Mouse (Mus musculus) heart, postnatal 14 days (tissue): ENCODE results near the gene Lypd4. TPM values are rescaled to one million over a fixed set of nuclear protein-coding genes. Genes with fewer than 3 reads are reported as not detected.
"Not testable (repeated sequence)": the region's sequence is repeated elsewhere in the genome, so short reads cannot be mapped to it uniquely, and the experiment has no call there.

Source experiments
- DNase-seq, 2 experiments: peaks; one replicate each; pipeline ENCODE4 v3.0.0; 2021 to 2022
- intact Hi-C: fragments of 180-260 bp; cut with DNase I; formaldehyde crosslinking; loops from one replicate; pipeline ENCODE4 v1.15.1; 2025
- total RNA-seq, 2 experiments: library from RNA; stranded (reverse); gene quantifications; 2 replicates each; pipeline ENCODE4 v1.2.3; 2021

The Lypd4 gene
- total RNA-seq, 2 experiments from 2014 or later = not detected

DNA sequence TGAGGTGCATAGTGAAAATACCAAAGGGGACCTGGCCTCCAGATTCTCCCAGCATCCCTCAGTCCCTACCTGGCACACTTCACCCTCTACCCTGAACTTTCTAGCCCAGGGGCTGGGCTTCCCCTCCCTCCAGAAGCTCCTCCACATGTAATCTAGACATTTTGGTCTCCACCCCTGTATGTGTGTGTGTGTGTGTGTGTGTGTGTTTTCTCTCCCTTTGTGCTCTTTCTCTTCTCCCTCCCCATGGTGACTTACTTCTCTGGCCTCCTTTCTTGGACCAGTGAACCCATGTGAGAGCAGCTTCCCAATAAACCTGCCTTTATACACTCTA lies 16.5 kb downstream of the Lypd4 start:
- no peak for DNase-seq

DNA sequence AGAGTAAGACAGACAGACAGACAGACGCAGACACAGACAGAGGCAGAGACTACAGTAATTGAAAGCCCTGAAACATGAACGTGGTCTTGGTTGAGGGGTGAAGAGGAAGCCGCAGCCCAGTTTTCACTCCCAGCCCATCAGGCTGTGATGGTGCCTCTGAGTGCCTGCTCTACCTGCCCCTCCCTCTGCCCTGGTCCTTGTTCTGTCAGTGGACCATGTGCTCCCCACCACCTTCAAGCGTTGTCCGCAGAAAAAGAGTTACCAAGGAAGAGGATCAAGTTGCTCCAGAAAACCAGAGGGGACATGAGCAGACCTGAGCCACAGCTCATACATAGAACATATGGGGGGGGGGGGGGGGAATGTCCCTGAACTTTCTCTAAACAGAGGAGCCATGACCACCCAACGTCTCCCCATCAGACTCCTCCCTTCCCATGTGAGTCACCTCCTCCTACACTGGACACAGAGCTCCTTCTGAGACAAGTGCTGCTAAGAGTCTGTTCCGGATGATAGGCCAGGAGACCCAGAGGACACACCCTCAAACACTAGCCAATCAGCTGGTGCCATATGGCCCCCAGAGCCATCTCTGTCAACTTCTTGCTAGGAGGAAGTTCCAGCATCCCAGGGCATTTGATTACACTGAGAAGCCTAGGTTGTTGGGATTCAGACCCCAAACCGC lies 17.0 kb downstream of the Lypd4 start:
- DNase-seq = no peak
- intact Hi-C loops = no loop called here

More for the DNA sequence above, 16.5 kb downstream of the Lypd4 start:
- intact Hi-C loops = no loop called here

DNA sequence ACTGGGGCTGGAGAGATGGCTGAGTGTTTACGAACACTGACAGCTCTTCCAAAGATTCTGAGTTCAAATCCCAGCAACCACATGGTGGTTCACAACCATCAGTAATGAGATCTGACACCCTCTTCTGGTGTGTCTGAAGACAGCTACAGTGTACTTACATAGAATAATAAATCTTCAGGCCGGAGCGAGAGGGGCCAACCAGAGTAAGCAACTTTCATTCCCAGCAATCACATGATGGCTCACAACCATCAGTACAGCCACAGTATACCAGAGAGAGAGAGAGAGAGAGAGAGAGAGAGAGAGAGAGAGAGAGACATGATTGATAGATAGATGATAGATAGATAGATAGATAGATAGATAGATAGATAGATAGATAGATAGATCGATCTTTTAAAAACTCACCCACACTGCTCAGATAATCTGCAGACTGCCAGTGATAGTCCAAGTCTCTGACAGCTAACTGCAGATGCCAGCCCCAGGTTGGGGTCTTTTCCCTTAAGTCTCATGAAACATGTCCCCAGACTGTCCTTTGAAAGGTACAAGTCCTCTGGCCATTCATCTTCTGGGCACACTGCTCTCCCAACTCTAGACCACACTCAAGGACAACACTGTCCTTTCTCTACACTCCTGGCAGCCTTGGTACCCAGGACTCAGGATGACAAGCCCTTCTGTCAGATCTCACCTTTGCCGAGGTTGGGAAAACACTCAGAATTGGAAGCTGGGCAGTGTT lies 18.0 kb downstream of the Lypd4 start:
- no peak for DNase-seq

DNA sequence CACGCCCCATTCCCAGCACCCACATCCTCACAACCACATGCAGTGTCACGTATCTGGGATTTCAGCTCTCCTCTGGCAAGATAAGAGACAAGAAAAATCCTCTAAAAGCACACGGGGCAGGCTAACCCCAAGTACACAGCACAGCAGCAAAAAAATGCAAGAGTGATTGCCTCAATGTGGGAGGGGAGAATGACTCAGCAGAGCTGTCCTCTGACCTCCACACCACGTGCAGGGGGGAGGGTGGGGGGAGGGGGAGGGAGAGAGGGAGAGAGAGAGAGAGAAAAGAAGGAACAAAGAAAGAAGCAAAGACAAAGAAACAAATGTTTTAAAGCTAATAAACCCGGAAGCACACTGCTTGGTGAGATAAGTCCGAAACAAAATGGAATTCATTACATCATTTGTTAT lies 18.8 kb downstream of the Lypd4 start:
- intact Hi-C loops = no loop called here
- DNase-seq = no peak

More for the DNA sequence above, 18.0 kb downstream of the Lypd4 start:
- intact Hi-C loops = no loop called here

DNA sequence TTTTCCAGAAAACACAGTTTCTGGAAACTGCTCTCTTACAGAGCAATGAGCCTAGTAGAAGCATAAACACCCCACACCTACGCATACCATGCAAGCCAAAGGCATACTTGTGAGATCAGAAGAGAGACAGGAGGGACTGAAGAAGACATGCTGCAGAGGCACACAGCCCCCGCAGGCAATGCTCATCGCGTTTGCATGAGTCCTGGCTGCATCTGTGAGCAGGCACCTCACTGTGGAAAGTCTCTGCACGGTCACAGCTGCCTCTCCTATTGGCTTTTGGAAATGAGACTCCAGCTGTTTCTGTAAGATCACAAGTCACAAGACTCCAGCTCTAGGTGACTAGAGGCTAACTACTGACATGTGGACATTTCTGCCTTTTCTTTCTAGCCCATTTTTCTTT lies 19.6 kb downstream of the Lypd4 start:
- intact Hi-C loops = no loop called here

DNA sequence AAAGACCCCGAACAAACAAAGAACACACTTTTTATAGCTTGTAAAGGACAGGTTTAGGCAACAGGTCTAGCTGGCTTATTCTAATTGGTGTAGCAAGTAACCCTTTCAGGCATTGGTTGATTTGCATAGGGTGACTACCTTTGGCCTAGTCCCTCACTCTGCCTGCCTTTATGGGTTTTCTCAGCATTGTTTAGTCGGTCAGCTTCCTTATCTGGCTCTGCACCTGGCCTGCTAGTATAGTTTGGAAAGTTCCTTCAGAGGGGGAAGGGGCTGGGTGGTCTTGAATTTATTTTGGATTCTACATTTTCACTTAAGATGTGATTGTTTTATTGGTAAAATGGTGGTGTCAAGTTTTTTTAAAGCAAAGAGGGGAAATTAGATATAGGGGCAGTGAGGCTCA lies 23.2 kb downstream of the Lypd4 start:
- intact Hi-C loops, DNase-seq: not testable (repeated sequence)

More for the DNA sequence above, 19.6 kb downstream of the Lypd4 start:
- no peak for DNase-seq

DNA sequence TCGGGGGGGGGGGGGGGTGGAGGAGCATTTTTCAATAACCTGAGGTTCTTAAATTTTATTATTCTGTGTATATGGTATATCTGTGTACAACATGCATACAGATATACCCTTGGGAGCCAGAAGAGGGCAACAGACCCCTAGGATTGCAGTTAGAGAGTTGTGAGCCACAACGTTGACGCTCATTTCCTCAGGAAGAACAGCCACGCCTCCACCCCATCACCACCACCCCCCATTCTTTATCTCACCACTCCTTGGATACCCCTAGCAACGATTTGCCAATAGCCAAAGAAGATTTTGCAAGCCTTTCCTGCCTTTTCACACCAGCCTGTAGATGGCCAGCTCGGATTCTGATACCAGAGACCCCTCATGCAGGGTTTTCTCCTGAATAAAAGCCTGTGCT lies 24.0 kb downstream of the Lypd4 start:
- intact Hi-C loops = no loop called here
- no peak for DNase-seq

DNA sequence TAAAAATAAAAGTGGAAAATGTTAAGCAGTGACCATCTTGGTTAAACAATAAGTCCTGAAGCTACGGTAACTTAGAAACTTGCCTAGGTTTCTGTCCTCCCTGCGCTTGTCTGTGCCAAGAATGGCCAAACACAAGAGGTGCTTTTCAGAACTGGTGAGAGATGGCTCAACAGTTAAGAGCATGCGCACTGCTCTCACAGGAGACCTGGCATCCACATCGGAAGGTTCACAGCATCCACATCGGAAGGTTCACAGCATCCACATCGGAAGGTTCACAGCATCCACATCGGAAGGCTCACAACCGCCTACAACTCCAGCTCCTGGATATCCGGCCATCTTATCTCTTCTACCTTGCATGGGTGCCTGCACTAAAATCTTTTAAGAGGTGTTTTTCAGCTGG lies 24.6 kb downstream of the Lypd4 start:
- no peak for DNase-seq
- intact Hi-C loops = no loop called here

DNA sequence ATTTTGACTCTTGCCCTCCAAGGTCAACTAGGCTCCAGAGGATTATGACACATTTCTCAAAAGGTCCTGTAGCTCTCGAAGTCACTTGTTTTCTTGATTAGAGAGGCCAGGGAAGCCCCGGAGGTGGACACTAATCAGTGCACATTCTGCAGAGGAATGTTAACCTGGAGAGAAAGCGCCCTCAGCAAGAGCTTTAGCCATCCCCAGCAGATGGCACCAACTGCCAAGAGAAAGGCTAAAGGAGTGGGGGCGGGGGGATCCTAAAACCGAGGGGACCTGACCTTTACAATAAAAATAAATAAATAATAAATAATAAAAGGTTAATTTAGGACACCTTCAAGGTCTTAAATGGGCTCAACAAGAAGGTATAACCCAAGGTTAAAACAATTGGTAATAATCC lies 25.6 kb downstream of the Lypd4 start:
- no peak for DNase-seq
- intact Hi-C loops = no loop called here

DNA sequence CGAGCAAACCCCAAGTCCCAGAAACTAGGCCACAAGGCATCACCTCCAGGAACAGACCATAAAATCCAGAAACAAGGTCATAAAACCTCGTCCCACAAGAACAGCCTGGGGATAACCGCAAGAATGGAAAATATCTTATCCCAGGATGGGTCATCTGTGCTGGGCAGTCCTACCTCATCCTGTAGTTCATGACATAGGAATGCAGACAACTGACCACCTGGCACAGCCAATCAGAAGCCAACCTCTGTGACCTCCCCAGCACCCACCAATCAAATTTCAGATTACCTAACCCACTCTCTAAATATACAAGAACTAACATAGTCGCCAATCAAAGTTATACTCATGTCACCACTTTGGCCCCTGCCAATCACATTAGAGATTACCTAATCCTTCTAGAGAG lies 28.7 kb downstream of the Lypd4 start:
- intact Hi-C loops = no loop called here
- no peak for DNase-seq

DNA sequence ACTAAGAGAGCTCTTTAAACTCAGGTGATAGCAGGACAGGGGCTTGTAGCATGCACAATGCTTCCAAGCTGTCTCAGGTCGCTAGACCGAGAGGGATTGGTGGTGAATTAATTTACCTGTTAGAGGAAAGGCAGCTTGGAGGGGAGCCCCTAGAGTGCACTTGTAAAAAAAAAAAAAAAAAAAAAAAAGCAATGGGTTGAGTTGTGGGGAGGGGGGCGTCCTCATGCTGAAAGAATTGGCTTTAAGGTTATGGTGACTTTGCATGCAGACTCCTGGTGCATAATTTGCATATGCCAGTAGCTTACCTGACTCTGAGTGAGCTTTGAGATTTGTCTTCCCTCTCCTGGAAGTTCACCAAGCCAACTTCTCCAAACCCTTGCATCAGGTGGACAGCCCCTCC lies 29.4 kb downstream of the Lypd4 start:
- DNase-seq = no peak
- intact Hi-C loops = no loop called here

DNA sequence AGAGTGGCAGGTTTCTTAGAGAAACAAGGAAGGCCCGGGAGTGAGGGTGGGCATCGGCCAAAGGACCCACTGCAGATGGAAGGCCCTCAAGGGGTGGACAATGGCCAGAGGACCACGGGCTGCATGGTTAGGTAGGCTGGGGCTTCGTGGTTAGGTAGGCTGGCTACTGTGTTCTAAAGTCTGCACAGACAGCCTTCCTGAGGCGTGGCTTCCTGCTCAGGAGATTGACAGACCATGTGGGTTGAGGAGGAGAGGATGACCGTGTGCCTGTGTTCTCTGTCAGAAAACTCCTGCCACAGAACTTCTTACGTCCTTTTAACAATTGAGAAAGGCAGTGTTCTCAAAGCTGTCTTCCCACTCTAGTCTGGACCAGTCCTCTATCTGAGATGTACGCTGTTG lies 30.3 kb downstream of the Lypd4 start:
- intact Hi-C loops = loop anchor here (5.0 kb wide), 1 partner anchor 738 kb away; no protein-coding TSS in a partner anchor
- no peak for DNase-seq

DNA sequence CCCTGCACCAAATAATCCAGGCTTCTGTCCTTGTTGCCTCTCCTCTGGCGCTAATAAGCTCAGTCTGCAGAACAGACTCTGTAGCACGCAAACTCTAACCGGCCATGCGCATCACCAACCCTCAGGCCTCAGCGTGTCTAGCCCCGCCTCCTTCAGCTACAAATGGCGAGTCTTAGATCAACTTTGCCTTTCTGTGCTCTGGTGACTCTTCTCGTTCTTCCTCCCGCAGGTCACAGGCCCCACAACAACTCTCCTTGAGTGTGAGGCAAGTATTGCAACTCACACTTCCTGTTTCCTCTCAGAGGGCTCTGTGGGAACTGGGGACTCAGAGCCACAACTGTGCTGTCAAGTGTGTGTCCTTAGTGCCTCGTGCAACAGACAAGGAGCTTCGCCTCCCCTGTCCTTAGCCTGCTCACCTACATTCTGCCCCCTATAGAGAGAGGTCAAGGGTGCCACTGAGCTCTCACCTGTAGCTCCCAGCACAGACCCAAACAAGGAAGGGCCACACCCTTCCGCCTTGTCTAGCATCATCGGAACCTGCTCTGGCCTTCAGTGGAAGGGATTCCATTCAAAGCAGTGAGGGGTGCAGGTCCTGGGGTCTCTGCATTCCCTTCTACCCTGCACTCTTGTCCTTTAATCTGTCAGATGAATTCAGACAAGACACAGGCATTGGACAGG lies 30.9 kb downstream of the Lypd4 start:
- not testable (repeated sequence) for DNase-seq
- intact Hi-C loops = loop anchor here (5.0 kb wide), 1 partner anchor 738 kb away; no protein-coding TSS in a partner anchor

DNA sequence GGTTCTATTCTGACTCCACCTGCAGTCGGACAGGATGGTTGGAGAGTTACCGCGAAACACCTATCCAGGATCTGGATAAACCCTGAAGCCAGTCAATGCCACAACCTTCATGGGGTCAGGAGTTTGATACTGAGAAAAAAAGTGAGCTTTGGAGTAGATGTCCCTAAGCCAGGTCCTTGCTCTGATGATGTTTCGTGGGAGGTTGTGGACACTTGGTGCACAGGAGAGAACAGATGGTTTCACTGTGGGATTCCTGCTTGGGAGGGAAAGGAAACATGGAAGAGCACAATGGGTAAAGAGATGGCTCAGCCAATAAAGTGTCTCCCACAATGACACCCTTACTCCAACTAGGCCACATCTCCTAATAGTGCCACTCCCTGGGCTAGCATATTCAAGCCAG lies 42.6 kb downstream of the Lypd4 start:
- intact Hi-C loops = loop anchor here (10.0 kb wide), 1 partner anchor 62 kb away; the partner anchor contains the start of gene Cd177
- DNase-seq = no peak

DNA sequence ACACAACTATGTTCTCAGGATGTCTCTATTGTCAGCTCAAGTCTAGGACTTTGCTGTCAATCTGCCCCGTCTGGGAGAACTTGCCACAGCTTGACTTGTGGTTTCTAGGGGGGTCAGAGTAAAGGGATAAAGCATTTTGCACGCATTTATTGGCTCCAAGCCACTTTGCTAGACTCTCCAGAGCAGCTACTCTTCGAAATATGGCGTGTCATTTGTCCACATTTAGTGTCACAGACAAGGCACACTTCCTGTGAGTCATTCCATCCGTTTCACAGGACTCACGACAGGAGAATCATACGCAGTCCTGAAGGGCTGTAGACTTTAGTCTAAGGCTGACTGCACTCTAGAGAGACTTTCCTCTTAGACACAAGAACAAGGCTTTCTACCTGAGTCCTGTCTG lies 45.3 kb downstream of the Lypd4 start:
- intact Hi-C loops = loop anchor here (10.0 kb wide), 1 partner anchor 60 kb away; the partner anchor contains the start of gene Cd177

DNA sequence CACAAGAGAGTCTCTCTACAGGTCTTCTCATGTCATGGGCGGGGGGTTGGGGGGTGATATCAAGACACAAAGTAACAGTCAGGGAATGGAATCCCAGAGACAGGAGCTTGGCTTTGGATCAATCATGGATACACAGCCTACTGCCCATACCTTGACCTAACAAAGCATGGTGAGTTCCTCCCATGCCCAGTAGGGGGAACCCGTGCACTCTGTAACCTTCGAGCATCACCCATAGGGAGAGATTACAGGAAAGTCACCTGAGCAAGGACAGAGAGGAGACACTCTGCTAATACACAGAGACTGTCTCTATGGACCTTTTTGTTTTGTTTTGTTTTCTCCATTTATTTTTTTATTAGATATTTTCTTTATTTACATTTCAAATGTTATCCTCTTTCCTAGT lies 52.2 kb downstream of the Lypd4 start:
- peak; percentile 52 to 72 for DNase-seq
- intact Hi-C loops = loop anchor here (5.0 kb wide), 1 partner anchor 155 kb away; the partner anchor contains the start of gene Rabac1

More for the DNA sequence above, 45.3 kb downstream of the Lypd4 start:
- no peak for DNase-seq

Other genes with a start within 250 kb of the Lypd4 start
- not detected for gene Lypd3, start 233.4 kb downstream of the Lypd4 start, total RNA-seq
- gene Tex101, start 193.3 kb downstream of the Lypd4 start, total RNA-seq = not detected
- not detected for gene BC049730, start 160.7 kb downstream of the Lypd4 start, total RNA-seq
- gene Gm4763, start 143.0 kb downstream of the Lypd4 start, total RNA-seq = not detected
- under 1 TPM in 1 of 2 experiments, not detected in 1; 0.17 TPM for gene Cd177, start 109.6 kb downstream of the Lypd4 start, total RNA-seq
- not detected for gene Ceacam10, start 92.7 kb downstream of the Lypd4 start, total RNA-seq
- not detected for gene Gm9844, start 7.7 kb downstream of the Lypd4 start, total RNA-seq
- gene Dmrtc2, start 116 bp upstream of the Lypd4 start, total RNA-seq = not detected
- 100 to 1,000 TPM; 529 to 548 TPM for gene Rps19, start 14.4 kb upstream of the Lypd4 start, total RNA-seq
- gene Cd79a, start 27.4 kb upstream of the Lypd4 start, total RNA-seq = 1 to 10 TPM; 1.3 to 1.5 TPM
- 10 to 100 TPM; 76.1 to 78.7 TPM for gene Arhgef1, start 33.0 kb upstream of the Lypd4 start, total RNA-seq
- not detected for gene Gm4881, start 74.6 kb upstream of the Lypd4 start, total RNA-seq
- gene Rabac1, start 102.8 kb upstream of the Lypd4 start, total RNA-seq = 100 to 1,000 TPM; 289 to 303 TPM
- under 1 TPM; 0.62 to 0.80 TPM for gene Atp1a3, start 136.0 kb upstream of the Lypd4 start, total RNA-seq
- gene Grik5, start 202.4 kb upstream of the Lypd4 start, total RNA-seq = 1 to 10 TPM; 5.8 to 7.6 TPM
- gene Zfp574, start 202.6 kb upstream of the Lypd4 start, total RNA-seq = 10 to 100 TPM; 10.5 to 11.2 TPM